Mouse (Mus musculus) spleen, postnatal 36 days (tissue): ENCODE results near the gene Mef2d.

Source experiments
- DNase-seq, 2 experiments: peaks; one replicate each; pipeline ENCODE4 v3.0.0; 2022; ENCODE audit warnings: low spot score in 2 of 2, mixed read lengths in 1 of 2

Gene Mef2d

DNA sequence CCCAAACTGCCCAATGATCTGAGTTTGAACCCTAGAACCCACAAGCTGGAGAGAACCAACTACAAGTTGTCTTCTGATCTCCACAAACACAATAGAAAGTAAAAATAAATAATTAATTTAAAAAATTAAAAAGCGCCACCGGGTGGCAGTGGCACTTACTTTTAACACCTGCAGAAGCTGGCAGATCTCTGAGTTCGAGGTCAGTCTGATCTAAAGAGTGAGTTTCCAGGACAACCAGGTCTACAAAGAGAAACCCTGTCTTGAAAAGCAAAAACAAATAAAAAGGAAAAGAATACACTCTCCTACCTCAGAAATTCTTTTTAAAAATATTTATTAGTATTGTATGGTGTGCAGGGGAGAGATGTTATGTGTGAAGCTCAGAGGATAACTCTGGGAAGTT, 4.4 kb upstream of the Mef2d start:
- peak in 1 of 2 experiments; percentile 43 for DNase-seq

DNA sequence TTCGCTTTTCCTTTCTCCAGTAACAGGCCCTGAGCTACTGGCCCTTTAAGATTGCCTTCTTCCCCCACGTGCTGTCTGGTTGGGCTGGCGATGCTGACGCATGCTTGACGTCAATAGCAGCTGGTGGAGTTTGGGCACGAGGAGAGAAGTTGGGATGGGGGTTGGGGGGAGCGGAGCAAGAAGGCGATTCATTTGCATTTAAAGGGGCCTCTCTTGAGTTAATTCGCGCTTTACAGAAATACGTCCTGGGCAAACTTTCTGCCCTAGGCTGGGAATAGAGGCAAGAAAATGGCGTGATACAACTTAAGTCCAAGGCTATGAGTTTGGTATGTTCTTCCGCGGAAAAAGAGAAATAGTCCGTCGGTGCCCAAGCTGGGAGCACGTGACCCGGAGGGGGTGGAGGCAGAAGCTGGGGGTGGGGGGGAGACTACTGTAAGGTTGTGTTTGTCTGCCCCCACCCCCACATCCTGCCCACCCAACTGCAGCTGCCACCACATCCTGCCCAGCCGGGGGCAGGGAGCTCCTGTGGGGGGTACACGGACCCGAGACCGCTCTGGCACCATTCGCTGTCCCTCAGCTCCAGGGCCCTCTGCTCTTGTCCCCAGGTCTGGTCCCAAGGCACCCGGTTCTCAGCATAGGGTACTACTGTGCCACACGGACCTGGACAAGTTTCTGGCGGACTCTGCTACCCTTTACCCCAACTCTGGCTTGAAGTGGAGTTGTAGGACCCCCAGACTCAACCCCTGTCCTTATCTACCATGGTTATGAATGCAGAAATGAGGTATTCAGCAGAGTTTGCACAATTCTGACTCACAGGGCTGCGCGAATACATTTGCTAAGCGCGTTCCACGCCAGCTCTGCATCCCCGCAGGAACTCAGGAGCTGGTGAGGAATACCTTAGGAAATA, 3.6 kb upstream of the Mef2d start:
- peak; percentile 95 to 96 for DNase-seq

DNA sequence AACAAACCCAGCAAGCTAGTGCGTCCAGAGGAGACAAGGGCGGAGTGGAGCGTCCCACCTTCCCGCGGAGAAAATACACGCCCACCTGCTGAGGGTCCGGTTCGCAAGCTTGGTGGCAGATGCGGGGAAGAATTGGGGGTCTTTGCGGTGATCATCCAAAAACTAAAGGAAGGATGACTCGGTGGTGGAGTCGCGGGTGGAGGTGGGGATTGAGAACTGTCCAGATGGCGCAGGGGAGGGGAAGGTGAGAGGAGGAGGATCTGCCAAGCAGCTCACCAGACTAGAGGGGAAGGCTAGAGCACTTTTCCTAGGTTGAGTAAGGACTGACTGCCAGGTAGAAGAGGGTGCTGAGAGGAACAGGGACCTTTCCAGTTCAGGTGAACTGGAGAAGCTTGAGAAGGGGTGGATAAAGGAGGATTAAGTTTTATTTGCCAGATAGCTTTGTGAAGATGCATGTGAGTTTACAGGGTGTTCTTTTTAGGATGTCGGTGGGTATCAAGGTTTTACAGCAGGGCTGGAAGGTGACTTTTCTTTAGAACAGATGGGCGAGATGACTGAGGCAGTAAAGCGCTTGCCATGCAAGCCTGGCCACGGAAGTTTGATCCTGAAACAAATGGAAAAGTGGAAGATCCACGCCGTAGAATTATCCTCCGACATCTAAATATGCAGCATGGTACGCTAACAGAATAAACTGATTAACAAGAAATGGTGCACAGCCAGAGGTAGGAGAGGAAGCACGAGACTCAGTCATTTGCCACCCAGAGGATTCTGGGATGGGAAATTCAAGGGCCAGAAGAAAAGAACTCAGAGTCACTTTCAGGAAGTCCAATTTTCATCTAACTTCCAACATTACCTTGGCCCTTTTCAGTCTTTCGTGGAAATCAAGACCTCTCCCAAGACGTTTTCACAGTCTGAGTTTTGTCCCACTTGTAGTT, 2.7 kb upstream of the Mef2d start:
- DNase-seq = peak in 1 of 2 experiments; percentile 33

DNA sequence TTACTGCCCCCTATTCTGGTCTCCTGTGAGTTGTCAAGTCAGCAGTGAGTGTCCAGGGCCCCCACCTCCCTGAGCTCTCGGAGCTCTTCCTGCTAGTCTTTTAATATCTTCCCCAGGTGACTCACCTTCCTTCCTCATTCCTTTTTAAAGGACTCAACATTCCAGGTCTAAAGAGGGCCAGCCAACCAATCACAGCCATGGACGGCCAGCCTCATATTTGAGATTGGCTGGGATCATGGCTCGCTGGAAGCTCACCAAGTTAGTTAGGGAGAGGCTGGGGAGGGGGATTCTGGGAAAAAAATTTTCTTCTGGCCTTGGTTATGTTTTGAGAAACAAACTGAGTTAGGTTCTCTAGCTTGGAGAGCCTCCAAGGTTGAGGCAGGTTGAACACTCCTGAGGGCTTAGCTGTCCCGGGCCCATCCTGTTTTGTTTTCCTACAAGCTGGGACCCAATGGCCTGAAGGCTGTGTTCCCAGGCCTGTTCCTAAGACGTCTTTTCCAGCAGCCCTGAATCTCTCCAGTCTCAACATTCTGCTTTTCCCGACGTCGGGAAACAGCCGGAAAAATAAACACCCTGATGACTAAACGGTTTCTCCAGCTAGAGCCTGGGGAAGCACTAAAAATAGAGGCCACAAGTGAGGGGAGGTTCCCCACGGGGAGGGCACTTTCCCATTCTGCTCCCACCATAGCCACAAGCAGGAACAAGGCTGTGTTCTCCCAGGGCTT, 1.8 kb upstream of the Mef2d start:
- DNase-seq = peak in 1 of 2 experiments; percentile 17

DNA sequence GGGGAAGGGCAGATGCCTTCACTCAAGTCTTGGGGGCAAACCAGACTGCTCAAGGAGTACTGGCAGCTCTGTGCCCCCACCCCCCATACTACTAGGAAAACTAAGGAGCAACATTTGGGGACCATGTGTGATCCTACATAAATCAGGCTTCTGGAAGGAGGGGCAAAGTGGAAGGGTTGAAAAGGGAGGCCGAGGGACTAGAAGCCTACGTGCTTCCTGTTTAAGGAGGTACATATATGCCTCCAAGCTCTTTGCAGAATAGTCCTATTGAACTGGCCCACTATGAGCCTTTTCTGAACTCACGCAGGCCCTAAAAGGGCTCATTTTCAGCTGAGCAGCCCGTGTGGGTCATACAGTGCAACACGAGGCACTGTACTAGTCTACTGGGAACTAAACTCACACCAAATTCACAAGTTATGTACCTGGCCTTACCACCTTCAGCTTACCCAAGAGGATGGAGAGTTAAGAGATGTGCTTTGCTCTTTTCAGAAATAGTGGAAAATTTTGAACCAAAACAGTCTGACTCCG, 1.2 kb upstream of the Mef2d start:
- DNase-seq = peak in 1 of 2 experiments; percentile 33

DNA sequence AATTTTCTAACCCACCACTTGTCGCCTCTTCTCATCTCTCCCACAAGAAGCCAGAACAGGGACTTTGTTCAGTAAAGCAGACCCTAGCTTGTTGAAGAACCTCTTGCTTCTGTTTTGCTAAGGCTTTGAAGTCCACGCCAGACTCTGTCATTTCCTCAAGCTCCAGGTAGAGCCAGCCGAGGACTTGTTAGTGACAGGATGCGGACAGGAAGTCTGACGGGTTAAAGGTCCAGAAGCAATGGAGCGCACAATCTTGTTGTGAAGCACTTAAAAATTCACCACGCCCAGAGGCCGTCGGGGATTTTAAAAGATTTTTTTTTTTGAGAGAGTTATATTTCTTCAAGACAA, 759 bp upstream of the Mef2d start:
- peak; percentile 71 to 78 for DNase-seq

DNA sequence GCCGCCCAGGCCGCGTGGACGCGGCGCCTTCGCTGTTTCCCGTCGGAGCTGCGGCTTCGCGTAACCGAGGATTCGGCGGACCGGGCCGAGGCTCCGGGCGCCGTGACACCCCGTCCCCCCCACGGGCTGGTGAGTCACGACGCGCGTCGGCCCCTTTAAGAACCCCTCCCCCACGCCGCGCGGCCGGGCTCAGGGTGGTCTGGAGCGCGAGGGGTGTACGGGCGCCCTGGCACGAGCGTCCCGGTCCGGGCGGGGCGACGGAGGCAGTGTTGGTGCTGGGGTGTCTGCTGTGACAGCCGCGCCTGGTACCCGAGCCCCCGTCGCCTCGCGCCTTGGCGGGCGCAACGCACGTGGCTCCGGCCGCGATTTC, 359 bp downstream of the Mef2d start:
- no peak for DNase-seq

DNA sequence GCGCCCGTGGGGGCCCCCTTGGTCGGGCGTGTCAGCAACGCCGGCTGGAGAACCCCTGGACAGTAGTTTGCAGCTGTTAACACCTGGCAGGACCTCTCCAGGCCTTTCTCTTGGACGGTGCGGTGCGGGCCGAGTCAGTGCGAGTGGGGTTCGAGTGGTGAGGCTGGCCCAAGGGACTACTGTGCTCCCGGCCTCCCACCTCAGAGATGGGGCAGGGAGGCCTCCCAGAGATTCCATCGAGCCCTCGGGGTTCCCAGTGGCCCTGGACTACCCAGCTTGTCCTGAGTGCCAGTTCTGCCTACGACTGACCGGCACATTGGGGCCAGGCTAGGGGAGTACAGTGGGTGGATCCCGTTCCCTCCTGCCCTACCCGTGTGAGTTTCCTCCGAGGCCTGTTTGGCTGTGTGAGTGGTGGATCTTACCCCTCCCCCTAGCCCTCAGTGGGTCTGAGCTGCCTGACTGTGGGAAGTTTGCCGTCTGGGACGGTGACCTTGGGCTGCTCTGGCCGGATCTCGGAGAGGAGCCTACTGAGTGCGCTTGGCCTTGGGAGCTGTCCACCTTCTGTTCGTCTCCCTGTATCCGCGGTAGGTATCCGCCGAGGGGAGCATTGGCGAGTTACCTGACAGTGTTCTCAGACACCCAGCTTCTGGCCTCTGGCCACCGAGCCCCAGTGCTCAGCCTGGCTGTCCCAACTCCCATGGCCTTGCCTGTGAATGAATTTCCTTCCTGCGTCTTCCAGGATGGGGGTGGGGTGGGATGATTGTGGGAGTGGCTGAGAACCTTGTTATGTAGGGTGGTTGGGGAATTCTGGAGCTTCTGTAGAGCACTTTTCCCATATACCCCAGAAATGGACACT, 972 bp downstream of the Mef2d start:
- peak; percentile 54 to 62 for DNase-seq

DNA sequence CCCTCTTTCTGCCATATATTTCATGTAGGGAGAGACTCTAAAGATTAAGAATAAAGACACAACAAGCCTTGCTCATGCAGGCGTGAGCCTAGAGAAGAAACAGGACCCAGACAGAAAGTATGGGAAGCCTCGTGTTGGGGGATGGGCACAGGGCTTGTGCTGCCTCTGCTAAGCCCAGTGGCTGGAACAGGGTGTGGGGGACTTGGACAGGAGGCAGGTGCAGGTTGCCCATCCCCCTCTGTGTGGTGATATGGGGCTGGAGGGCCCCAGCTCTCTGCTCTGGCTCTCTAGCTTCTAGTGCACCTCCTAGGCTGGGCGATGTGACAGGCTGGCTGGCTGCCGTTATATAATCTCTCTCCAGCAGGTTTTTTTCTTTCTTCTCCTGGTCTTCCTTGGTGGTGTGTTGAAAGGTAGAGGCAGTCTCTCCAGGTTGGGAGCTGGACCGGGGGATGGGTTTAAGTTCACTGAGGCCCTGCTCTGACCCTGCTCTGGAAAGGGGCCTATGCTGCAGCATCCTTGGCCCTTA, 1.9 kb downstream of the Mef2d start:
- DNase-seq = peak; percentile 67 to 71

DNA sequence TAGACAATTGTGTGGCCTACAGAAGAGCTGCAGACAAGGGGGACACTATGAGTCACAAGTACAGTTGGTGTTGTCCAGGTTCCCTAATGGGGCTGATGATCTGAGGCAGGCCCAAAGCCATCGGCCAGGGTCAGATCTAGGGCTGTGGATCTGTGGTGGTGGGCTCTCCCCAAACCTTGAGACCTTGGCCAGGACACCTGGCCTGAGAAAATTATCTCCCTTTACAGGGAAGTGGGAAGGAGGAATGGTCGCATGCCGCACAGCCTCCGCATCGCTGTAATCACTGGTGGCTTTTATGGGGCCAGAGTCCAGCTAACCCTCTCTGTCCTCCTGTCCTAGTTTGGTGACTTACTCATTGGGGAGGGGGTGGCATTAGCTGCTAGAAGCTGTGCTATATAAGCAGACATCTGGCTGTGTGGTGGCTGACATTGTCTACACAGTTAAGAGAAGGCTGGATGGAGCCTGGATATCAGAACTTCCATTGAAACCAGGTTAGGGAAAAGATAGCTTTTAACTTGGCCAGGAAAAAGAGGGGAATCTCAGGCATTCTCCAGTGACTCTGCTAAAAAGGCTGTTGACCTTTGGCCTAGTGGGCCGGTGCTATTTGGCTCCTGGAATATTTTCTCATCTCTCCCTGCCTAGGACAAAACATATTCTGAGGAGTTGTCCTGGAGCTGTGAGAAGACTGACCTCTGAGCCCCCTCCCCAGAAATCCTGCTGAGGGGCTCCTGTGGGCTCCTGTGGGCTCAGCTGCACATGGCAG, 2.7 kb downstream of the Mef2d start:
- DNase-seq = no peak

DNA sequence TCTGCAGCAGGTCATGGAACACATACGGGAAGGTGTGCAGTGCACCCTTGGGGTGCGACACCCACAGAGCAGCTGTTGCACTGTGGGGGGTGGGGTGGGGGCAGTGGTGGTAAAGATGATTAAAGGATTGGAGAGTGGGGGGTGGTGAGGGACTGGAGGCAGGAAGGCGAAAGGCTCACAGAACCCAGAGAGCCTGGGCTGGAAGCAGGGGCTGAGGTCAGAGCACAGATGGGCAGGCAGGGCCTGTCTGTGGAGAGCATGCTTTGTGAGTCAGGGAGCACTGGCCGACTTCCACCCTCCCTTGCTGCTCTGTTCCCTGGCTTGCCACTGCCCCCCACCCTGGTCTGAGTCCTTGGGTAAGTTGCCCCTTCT, 3.2 kb downstream of the Mef2d start:
- no peak for DNase-seq

DNA sequence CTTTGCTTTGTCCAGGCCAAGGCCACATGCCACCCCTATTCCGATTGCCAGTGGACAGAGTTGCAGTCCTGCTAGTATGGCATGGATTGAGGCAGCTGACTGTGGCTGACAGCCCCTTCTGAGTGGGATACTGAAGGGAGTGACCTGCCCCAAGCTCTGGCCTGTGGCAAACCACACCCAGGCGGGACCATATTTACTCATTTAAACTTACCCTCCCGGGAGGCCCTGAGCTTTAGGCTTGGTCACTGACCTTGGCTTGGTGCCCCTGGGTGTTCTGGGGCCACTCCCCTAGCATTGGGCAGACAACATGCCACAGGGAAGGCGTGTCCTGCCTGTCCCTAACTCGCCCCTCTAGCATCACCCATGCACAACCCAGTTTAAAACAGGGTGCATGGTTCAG, 3.8 kb downstream of the Mef2d start:
- DNase-seq = peak; percentile 60 to 80

DNA sequence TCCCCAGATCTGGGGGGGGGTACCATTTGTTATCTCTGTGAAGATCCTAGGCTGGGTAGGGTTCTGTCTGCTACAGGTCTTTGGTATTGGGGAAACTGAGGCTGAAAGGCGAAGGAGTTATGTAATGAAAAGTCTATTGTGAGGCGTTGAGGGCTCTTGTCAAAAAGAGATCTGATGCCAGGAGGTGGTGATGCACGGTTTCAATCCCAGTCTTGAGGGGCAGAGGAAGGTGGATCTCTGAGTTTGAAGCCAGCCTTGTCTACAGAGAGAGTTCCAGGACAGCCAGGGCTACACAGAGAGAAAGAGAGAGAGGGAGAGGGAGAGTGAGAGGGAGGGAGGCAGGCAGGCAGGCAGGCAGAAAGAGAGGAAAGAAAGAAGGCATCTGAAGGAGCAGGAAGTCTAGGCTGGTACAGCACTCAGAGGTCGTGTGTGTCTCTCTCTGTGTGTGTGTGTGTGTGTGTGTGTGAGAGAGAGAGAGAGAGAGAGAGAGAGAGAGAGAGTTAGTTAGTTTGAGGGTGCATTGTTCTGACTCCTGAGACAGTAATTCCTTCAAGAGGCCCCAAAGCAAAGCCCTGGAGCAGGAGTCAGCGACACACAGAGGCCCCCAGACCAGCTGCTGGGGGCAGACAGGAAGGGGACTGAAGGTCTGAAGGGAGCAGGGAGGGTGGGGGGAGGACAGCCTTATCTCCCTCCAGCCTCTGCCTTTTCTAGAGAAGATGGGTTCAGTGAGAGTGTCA, 4.4 kb downstream of the Mef2d start:
- no peak for DNase-seq

DNA sequence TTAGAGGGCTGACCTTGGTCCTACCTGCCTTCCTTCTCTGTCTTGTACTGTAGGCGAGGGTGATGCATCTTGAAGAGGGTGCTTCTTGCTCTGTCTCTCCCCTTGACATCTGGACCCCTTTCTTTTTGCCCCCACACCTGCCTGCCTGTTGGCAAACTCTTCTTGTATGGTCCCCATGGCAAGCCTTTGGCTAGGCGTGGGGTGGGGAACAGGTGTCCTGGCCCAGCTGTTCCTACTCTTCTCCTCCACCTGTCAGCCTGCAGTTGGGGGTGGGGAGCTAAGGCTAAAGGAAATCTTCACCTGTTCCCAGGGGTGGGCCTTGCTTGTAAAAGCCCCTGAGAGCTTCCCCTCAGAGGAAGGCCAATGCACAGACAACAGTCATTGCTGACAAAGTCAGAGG, 5.3 kb downstream of the Mef2d start:
- no peak for DNase-seq

DNA sequence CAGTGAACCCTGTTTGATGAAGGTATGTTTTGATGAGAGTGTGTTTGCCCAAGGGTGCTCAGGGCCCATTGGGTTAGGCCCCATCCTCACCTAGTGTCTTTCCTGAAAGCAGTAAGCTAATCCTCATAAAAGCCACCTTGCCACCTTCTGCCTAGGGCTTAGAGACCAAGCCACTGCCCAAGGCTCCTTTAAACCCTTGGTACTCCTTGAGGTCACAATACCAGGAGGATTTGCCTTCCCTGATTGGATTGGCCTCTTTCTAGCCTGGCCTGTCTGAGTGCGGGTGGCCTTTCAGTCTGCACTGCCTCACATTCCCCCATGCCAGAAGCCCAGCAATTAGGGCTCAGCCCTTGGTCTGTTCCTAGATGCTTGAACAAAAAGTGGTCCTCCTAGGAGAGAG, 5.7 kb downstream of the Mef2d start:
- no peak for DNase-seq

DNA sequence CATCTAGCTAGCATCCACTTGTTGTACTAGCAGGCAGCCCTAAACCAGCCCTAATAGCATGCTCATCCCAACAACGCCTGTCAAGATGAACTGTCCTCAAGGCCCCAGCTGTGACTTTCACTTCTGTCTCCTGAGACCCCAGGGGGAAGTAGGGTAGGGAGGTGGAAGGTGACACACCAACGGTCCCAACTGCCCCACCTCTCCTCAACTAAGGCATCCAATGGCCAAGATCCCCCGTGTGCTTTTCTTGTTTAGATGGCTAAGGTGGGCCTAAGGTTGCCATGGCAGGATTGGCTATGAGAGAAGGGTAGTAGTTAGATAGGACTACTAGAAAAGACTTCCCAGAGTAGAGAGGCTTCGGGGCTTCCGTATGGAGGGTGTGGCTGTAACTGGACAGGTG, 6.2 kb downstream of the Mef2d start:
- peak; percentile 88 to 89 for DNase-seq

DNA sequence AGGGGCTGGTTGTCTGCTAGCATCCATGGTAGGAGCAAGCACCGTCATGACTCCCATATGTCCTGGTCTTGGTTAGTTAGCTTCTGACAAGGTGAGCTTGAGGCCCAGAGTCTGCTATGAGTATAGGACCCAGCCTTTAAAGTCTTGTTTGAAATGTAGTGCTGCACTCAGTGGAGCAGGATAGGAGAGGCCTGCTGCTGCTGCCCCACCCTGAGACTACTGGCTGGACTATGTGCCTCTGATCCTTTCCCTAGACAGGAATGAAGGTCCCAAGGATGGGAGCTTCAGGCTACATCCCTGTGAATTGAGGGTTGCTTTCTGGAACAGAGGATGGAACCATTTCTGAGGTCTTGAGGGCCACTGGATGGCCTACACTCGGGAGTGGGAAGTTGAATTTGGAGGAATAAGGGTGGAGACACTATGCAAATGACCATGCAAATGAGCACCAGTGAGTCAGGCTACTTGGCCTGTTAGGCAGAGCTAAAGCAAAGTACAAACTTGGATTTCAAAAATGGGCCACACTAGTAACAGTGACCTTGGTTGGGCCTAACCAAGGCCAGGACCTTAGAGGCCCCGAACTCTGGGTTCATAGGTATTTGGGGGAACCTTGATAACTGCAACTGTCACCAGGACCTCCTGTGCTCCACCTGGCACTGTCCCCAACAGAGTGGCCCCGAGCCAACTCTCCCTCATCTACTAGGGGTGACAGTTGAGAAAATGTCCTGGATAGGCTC, 6.8 kb downstream of the Mef2d start:
- peak; percentile 66 to 74 for DNase-seq

DNA sequence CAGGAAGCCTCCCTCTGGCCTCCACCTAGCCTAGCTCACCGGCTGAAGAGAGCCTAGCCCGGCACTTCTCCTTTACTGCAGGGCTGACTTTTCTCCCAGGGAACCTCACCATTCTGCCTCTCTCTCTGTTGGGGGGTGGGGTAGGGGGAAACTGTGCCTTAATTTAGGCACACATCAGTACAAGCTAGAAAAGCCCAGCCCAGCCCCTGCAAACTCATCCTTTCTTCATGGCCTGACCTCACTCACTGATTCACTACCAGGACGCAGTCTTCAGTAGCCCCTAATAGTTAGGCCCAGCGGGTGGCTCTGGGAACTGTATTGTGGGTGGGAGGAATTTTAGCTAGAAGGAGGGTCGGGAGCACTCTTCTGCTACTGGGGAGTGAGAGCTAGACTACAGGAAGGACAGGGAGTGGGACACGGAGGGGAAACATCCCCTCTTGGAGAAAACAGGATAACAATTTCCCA, 7.4 kb downstream of the Mef2d start:
- DNase-seq = no peak
